Mouse (Mus musculus) adrenal gland, postnatal 10 days (tissue): ENCODE results near the gene Lrrc8a. TPM values are rescaled to one million over a fixed set of nuclear protein-coding genes. Genes with fewer than 3 reads are reported as not detected.

ENCODE experiments used
- DNase-seq: peaks from one replicate; pipeline ENCODE4 v3.0.0; 2021; ENCODE audit warnings: mixed read lengths
- total RNA-seq, 2 experiments: library from RNA; stranded (reverse); gene quantifications; 2 replicates each; pipeline ENCODE4 v1.2.3; 2021

Lrrc8a gene
- total RNA-seq, 2 experiments from 2014 or later, result 43.5 to 53.2 TPM

DNA sequence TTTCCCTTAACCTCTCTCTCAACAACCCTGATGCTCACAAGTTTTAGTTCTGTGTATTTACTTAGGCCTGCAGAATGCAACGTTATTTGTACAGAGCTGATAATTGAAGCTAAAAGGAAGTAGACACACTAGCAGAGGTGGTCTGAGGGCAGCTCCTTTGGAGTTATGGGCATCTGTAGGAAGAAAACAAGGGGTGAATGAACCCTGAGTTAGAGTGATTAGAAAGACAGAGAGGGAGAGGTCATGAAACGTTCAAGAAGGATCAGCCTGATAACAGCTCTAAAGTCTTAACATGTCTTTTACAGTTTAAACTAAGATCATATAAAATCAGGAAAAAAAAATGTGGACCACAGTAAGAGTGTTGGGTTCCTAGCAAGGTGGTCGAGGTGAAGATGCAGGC, 71.8 kb downstream of the Lrrc8a start:
- no peak for DNase-seq

DNA sequence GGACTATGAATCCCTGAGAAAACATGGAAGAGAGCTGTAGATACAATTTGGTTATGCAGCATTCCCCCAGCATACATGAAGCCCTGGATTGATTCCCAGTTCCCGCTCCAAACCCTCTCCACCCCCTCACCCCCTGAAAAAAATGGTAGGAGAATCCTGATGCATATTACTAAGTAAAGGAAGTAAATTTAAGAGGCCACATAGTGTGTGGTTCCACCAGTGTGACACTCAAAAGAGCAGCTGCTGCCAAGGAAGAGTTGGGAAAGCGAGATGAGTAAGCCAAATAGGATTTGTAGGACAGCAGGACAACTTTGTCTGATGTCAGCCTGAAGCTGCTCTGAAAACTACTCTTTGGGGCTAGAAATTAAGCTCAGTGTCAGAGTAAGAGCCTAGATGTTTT, 74.0 kb downstream of the Lrrc8a start:
- peak; percentile 29 for DNase-seq

Other genes with a start within 250 kb of the Lrrc8a start
- gene Wdr34, start 188.8 kb upstream of the Lrrc8a start, total RNA-seq, result 10 to 100 TPM; 20.1 to 24.4 TPM
- gene Set, start 180.3 kb upstream of the Lrrc8a start, total RNA-seq, result 100 to 1,000 TPM; 216 to 221 TPM
- gene Pkn3, start 160.0 kb upstream of the Lrrc8a start, total RNA-seq, result 10 to 100 TPM in 1 of 2 experiments, 1 to 10 TPM in 1; 6.3 to 10.1 TPM
- gene Zdhhc12, start 144.1 kb upstream of the Lrrc8a start, total RNA-seq, result 10 to 100 TPM; 14.9 to 19.0 TPM
- 10 to 100 TPM; 29.9 to 45.4 TPM for gene Zer1, start 113.1 kb upstream of the Lrrc8a start, total RNA-seq
- gene Tbc1d13, start 104.0 kb upstream of the Lrrc8a start, total RNA-seq, result 10 to 100 TPM; 47.2 to 64.0 TPM
- gene Endog, start 66.2 kb upstream of the Lrrc8a start, total RNA-seq, result 10 to 100 TPM; 55.6 to 58.2 TPM
- gene Spout1, start 59.3 kb upstream of the Lrrc8a start, total RNA-seq, result 10 to 100 TPM; 18.1 TPM
- 10 to 100 TPM; 27.4 to 27.9 TPM for gene Kyat1, start 31.9 kb upstream of the Lrrc8a start, total RNA-seq
- 1 to 10 TPM; 1.9 to 2.0 TPM for gene Gm28035, start 2.9 kb downstream of the Lrrc8a start, total RNA-seq
- gene Phyhd1, start 28.5 kb downstream of the Lrrc8a start, total RNA-seq, result 10 to 100 TPM; 23.7 to 24.1 TPM
- gene Gm28038, start 43.3 kb downstream of the Lrrc8a start, total RNA-seq, result not detected
- gene Dolk, start 48.6 kb downstream of the Lrrc8a start, total RNA-seq, result 10 to 100 TPM; 43.4 to 46.2 TPM
- 10 to 100 TPM; 37.9 to 45.3 TPM for gene Nup188, start 48.7 kb downstream of the Lrrc8a start, total RNA-seq
- 10 to 100 TPM; 70.9 to 89.7 TPM for gene Sh3glb2, start 121.6 kb downstream of the Lrrc8a start, total RNA-seq
- 100 to 1,000 TPM in 1 of 2 experiments, 10 to 100 TPM in 1; 97.5 to 111 TPM for gene Miga2, start 126.5 kb downstream of the Lrrc8a start, total RNA-seq
- 10 to 100 TPM; 14.5 to 23.6 TPM for gene Dolpp1, start 154.5 kb downstream of the Lrrc8a start, total RNA-seq
- 100 to 1,000 TPM; 317 to 355 TPM for gene Crat, start 178.1 kb downstream of the Lrrc8a start, total RNA-seq
- 100 to 1,000 TPM; 152 to 170 TPM for gene Ptpa, start 178.3 kb downstream of the Lrrc8a start, total RNA-seq
- gene Ier5l, start 236.5 kb downstream of the Lrrc8a start, total RNA-seq, result 1 to 10 TPM; 5.9 to 8.4 TPM